Mouse (Mus musculus) olfactory bulb, adult 2 months (tissue): ENCODE data around the gene Jaml.

Experiments used
- CTCF ChIP-seq: fragments of 200-500 bp; IDR thresholded peaks from 2 replicates; pipeline ENCODE4 v1.5.1; 2012; ENCODE audit warnings: low read depth, mild to moderate bottlenecking, low read length, moderate library complexity; ENCODE audit not compliant: insufficient read depth
- POLR2A ChIP-seq: fragments of 200-500 bp; IDR thresholded peaks from 2 replicates; pipeline ENCODE4 v1.6.1; 2012; ENCODE audit warnings: mild to moderate bottlenecking, low read depth, low read length, moderate library complexity; ENCODE audit not compliant: insufficient read depth

- TF ChIP-seq CTCF, result no peak
- no peak for TF ChIP-seq POLR2A
Measured at GRCm38 (mm10) chr9:45098426-45098825, 19.4 kb downstream of the Jaml start.
